Mouse (Mus musculus): ENCODE measurements around the gene Anks1b. TPM values are rescaled to one million over a fixed set of nuclear protein-coding genes. Genes with fewer than 3 reads are reported as not detected.

The Anks1b gene
- polyA plus RNA-seq, 1 experiment from 2014 or later, result 1.5 TPM

GRCm38 (mm10) chr10:90144444-90144843 lies 271.1 kb downstream of the Anks1b start:
- no peak for ATAC-seq (replicated peaks; ENCODE audit: low FRiP score, low TSS enrichment, low read depth)
- Histone ChIP-seq H3K4me3 (ENCODE audit: low read depth, low read length) (no peak overlapping the region), H3K4me1 (replicated peaks; ENCODE audit: control insufficient read depth, insufficient read depth, low read length) (no peaks in the 10 kb centered on the region), H3K4me2 (ENCODE audit: low read length) (no peak overlapping the region), H3K9me3 (ENCODE audit: control insufficient read depth, low read length) (no peaks in the 10 kb centered on the region), H3K36me3 (ENCODE audit: control insufficient read depth, insufficient read depth, low read length) (no peaks in the 10 kb centered on the region), H3K27ac (ENCODE audit: low read depth) (no peak overlapping the region), H3K9ac (ENCODE audit: low read length) (no peak overlapping the region), H3K27me3 (replicated peaks; ENCODE audit: control insufficient read depth, insufficient read depth, low read length) (no peaks in the 10 kb centered on the region)
- no peak for DNase-seq (ENCODE audit: low spot score)
- WGBS, result 86% methylated on average over 1 of the region's 1 CpGs

DNA sequence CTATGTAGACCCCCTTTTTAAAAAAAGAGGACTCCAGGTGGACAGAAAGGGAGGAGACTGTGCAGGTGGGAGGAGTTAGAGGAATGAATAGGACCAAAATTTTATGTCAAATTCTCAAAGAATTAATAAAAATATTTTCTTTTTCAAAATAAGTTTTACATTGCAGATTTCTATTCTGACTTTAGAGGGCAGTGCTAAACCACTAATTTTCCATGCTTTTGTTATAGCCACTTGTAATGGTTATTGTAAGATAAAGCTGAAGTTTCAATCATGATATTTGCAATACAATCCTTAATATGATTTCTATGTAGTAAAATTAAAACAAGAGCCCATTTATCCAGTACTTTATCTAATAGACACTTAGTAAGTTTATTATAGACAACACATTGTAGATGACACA lies 278.2 kb downstream of the Anks1b start:
- Histone ChIP-seq H3K4me2 (ENCODE audit: low read length) (no peak overlapping the region), H3K9ac (ENCODE audit: low read length) (no peak overlapping the region), H3K27me3 (replicated peaks; ENCODE audit: control insufficient read depth, insufficient read depth, low read length) (no peaks in the 10 kb centered on the region), H3K36me3 (ENCODE audit: control insufficient read depth, insufficient read depth, low read length) (no peaks in the 10 kb centered on the region), H3K27ac (ENCODE audit: low read depth) (no peak overlapping the region), H3K4me3 (ENCODE audit: low read depth, low read length) (no peak overlapping the region), H3K9me3 (ENCODE audit: control insufficient read depth, low read length) (no peaks in the 10 kb centered on the region), H3K4me1 (replicated peaks; ENCODE audit: control insufficient read depth, insufficient read depth, low read length) (no peaks in the 10 kb centered on the region)
- no peak for ATAC-seq (replicated peaks; ENCODE audit: low FRiP score, low TSS enrichment, low read depth)
- no peak for DNase-seq (ENCODE audit: low spot score)

GRCm38 (mm10) chr10:90169941-90170580 lies 296.8 kb downstream of the Anks1b start:
- no peak overlapping the region for H3K9ac ChIP-seq (ENCODE audit: low read length)
- no peaks in the 10 kb centered on the region for H3K9me3 ChIP-seq (ENCODE audit: control insufficient read depth, low read length)
- H3K27me3 ChIP-seq (replicated peaks; ENCODE audit: control insufficient read depth, insufficient read depth, low read length), result no peaks in the 10 kb centered on the region
- DNase-seq (ENCODE audit: low spot score) (no peak), ATAC-seq (replicated peaks; ENCODE audit: low FRiP score, low TSS enrichment, low read depth) (no peak)
- H3K27ac ChIP-seq (ENCODE audit: low read depth), result no peak overlapping the region
- no peak overlapping the region for H3K4me3 ChIP-seq (ENCODE audit: low read depth, low read length)
- H3K4me1 ChIP-seq (replicated peaks; ENCODE audit: control insufficient read depth, insufficient read depth, low read length), result no peaks in the 10 kb centered on the region
- no peaks in the 10 kb centered on the region for H3K36me3 ChIP-seq (ENCODE audit: control insufficient read depth, insufficient read depth, low read length)
- no peak overlapping the region for H3K4me2 ChIP-seq (ENCODE audit: low read length)
- WGBS, result 85% methylated on average over 6 of the region's 6 CpGs

GRCm38 (mm10) chr10:90190366-90190765 lies 317.1 kb downstream of the Anks1b start:
- Histone ChIP-seq H3K4me2 (ENCODE audit: low read length) (no peak overlapping the region), H3K9me3 (ENCODE audit: control insufficient read depth, low read length) (no peaks in the 10 kb centered on the region), H3K27me3 (replicated peaks; ENCODE audit: control insufficient read depth, insufficient read depth, low read length) (no peaks in the 10 kb centered on the region), H3K4me1 (replicated peaks; ENCODE audit: control insufficient read depth, insufficient read depth, low read length) (no peaks in the 10 kb centered on the region), H3K36me3 (ENCODE audit: control insufficient read depth, insufficient read depth, low read length) (no peaks in the 10 kb centered on the region), H3K27ac (ENCODE audit: low read depth) (no peak overlapping the region), H3K4me3 (ENCODE audit: low read depth, low read length) (no peak overlapping the region), H3K9ac (ENCODE audit: low read length) (no peak overlapping the region)
- 74% methylated on average over 5 of the region's 5 CpGs for WGBS
- DNase-seq (ENCODE audit: low spot score) (no peak), ATAC-seq (replicated peaks; ENCODE audit: low FRiP score, low TSS enrichment, low read depth) (no peak)

DNA sequence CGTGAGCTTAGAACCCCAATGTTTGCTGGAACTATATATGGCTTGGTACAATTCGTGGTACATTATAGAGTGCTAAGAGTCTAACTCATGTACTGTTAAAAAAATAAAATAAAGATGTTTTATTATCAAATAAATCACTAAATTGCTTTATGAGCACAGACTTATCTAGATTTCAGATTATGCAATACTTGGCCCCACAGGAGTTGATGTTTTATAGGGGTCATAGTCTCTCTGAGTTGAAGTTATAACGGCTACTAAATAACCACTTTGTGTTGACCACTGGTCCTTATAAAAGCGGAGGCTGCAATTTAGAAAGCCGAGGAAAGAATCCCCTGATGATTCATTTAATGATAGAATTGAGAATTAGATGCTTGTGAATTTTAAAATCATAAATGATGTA lies 323.6 kb downstream of the Anks1b start:
- DNase-seq (ENCODE audit: low spot score), result no peak
- Histone ChIP-seq H3K9ac (ENCODE audit: low read length) (no peak overlapping the region), H3K4me3 (ENCODE audit: low read depth, low read length) (no peak overlapping the region), H3K9me3 (ENCODE audit: control insufficient read depth, low read length) (no peaks in the 10 kb centered on the region), H3K4me2 (ENCODE audit: low read length) (no peak overlapping the region), H3K4me1 (replicated peaks; ENCODE audit: control insufficient read depth, insufficient read depth, low read length) (no peaks in the 10 kb centered on the region), H3K27ac (ENCODE audit: low read depth) (no peak overlapping the region), H3K27me3 (replicated peaks; ENCODE audit: control insufficient read depth, insufficient read depth, low read length) (no peaks in the 10 kb centered on the region), H3K36me3 (ENCODE audit: control insufficient read depth, insufficient read depth, low read length) (no peaks in the 10 kb centered on the region)
- no peak for ATAC-seq (replicated peaks; ENCODE audit: low FRiP score, low TSS enrichment, low read depth)
- 76% methylated on average over 5 of the region's 5 CpGs for WGBS

GRCm38 (mm10) chr10:90210044-90210443 lies 336.7 kb downstream of the Anks1b start:
- WGBS, result 82% methylated on average over 6 of the region's 6 CpGs

DNA sequence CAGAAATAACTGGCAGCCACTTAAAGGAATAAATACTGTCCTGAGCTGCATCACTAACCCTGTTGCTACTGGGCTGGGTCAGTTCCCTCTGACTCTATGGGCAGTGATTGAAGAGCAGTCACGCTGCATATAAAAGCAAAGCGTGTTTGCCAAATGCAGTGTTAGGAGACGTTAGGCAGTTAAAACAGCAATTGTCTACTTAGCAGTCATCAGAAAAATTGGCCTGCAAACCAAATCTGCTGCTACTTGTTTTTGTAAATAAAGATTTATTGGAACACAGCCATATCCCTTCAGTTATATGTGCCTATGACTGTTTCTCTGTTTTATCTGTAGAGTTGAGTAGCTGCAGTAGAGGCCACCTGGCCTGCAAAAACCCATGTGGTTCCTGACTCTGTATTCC lies 347.2 kb downstream of the Anks1b start:
- Histone ChIP-seq H3K4me3 (ENCODE audit: low read depth, low read length) (no peak overlapping the region), H3K4me1 (replicated peaks; ENCODE audit: control insufficient read depth, insufficient read depth, low read length) (no peaks in the 10 kb centered on the region), H3K4me2 (ENCODE audit: low read length) (no peak overlapping the region), H3K27ac (ENCODE audit: low read depth) (no peak overlapping the region), H3K36me3 (ENCODE audit: control insufficient read depth, insufficient read depth, low read length) (no peaks in the 10 kb centered on the region), H3K9me3 (ENCODE audit: control insufficient read depth, low read length) (no peaks in the 10 kb centered on the region), H3K9ac (ENCODE audit: low read length) (no peak overlapping the region), H3K27me3 (replicated peaks; ENCODE audit: control insufficient read depth, insufficient read depth, low read length) (no peaks in the 10 kb centered on the region)
- ATAC-seq (replicated peaks; ENCODE audit: low FRiP score, low TSS enrichment, low read depth) (no peak), DNase-seq (ENCODE audit: low spot score) (no peak)
- WGBS, result 69% methylated on average over 3 of the region's 3 CpGs

More at GRCm38 (mm10) chr10:90210044-90210443, 336.7 kb downstream of the Anks1b start:
- Histone ChIP-seq H3K27ac (ENCODE audit: low read depth) (no peak overlapping the region), H3K4me2 (ENCODE audit: low read length) (no peak overlapping the region), H3K9me3 (ENCODE audit: control insufficient read depth, low read length) (no peaks in the 10 kb centered on the region), H3K27me3 (replicated peaks; ENCODE audit: control insufficient read depth, insufficient read depth, low read length) (no peaks in the 10 kb centered on the region), H3K4me1 (replicated peaks; ENCODE audit: control insufficient read depth, insufficient read depth, low read length) (no peaks in the 10 kb centered on the region), H3K4me3 (ENCODE audit: low read depth, low read length) (no peak overlapping the region), H3K36me3 (ENCODE audit: control insufficient read depth, insufficient read depth, low read length) (no peaks in the 10 kb centered on the region), H3K9ac (ENCODE audit: low read length) (no peak overlapping the region)
- ATAC-seq (replicated peaks; ENCODE audit: low FRiP score, low TSS enrichment, low read depth) (no peak), DNase-seq (ENCODE audit: low spot score) (no peak)

- Histone ChIP-seq H3K4me1 (replicated peaks; ENCODE audit: control insufficient read depth, insufficient read depth, low read length) (no peaks in the 10 kb centered on the region), H3K9me3 (ENCODE audit: control insufficient read depth, low read length) (no peaks in the 10 kb centered on the region), H3K9ac (ENCODE audit: low read length) (no peak overlapping the region), H3K4me2 (ENCODE audit: low read length) (no peak overlapping the region), H3K27ac (ENCODE audit: low read depth) (no peak overlapping the region), H3K36me3 (ENCODE audit: control insufficient read depth, insufficient read depth, low read length) (no peaks in the 10 kb centered on the region), H3K4me3 (ENCODE audit: low read depth, low read length) (no peak overlapping the region), H3K27me3 (replicated peaks; ENCODE audit: control insufficient read depth, insufficient read depth, low read length) (no peaks in the 10 kb centered on the region)
- 77% methylated on average over 3 of the region's 3 CpGs for WGBS
- DNase-seq (ENCODE audit: low spot score) (no peak), ATAC-seq (replicated peaks; ENCODE audit: low FRiP score, low TSS enrichment, low read depth) (no peak)
Observed at GRCm38 (mm10) chr10:90222793-90223495, 349.6 kb downstream of the Anks1b start.

DNA sequence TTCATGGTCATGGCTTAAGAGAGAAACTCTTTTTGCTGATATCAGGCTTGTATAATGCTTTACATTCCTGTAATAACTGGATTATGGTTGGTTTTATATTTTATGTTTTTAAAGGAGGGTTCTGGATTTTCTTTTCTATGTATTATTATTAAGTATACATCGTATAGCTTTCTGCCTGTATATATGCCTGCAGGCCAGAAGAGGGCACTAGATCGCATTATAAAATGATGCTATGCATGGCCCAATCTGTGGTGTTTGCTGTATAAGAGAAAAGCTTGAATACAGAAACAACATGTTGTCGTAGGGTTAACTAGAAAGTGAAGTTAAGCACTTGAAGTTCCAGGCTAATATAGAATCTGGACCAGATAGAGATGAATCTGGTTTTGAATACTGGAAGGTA lies 362.0 kb downstream of the Anks1b start:
- ATAC-seq (replicated peaks; ENCODE audit: low FRiP score, low TSS enrichment, low read depth) (no peak), DNase-seq (ENCODE audit: low spot score) (no peak)
- Histone ChIP-seq H3K36me3 (ENCODE audit: control insufficient read depth, insufficient read depth, low read length) (no peaks in the 10 kb centered on the region), H3K27me3 (replicated peaks; ENCODE audit: control insufficient read depth, insufficient read depth, low read length) (no peaks in the 10 kb centered on the region), H3K27ac (ENCODE audit: low read depth) (no peak overlapping the region), H3K9ac (ENCODE audit: low read length) (no peak overlapping the region), H3K9me3 (ENCODE audit: control insufficient read depth, low read length) (no peaks in the 10 kb centered on the region), H3K4me2 (ENCODE audit: low read length) (no peak overlapping the region), H3K4me3 (ENCODE audit: low read depth, low read length) (no peak overlapping the region), H3K4me1 (replicated peaks; ENCODE audit: control insufficient read depth, insufficient read depth, low read length) (no peaks in the 10 kb centered on the region; the same call in 1 of the 2 replicates)
- 74% methylated on average over 3 of the region's 3 CpGs for WGBS

Measured in intestine, embryonic 14.5 days (tissue).